Mouse (Mus musculus) CH12.LX (cell line): Measurements from ENCODE around the gene Ptprd.

Experiments used
- CHD2 ChIP-seq: IDR thresholded peaks from 2 replicates; pipeline ENCODE4 v1.6.1; 2011; ENCODE audit warnings: low read length, improper control_type of control experiment
- CTCF ChIP-seq, 2 experiments: IDR thresholded peaks in 1 of 2; conservative IDR thresholded peaks in 1 of 2; 2 replicates each; pipeline ENCODE4 v1.5.1; 2011 to 2012; ENCODE audit warnings: low read depth in 2 of 2, low read length in 2 of 2, improper control_type of control experiment in 1 of 2, inconsistent platforms in 1 of 2, mild to moderate bottlenecking in 1 of 2, moderate library complexity in 1 of 2
- POLR2A ChIP-seq: IDR thresholded peaks from 2 replicates; pipeline ENCODE4 v1.6.1; 2011; ENCODE audit warnings: low read depth, mild to moderate bottlenecking, improper control_type of control experiment, low read length

DNA sequence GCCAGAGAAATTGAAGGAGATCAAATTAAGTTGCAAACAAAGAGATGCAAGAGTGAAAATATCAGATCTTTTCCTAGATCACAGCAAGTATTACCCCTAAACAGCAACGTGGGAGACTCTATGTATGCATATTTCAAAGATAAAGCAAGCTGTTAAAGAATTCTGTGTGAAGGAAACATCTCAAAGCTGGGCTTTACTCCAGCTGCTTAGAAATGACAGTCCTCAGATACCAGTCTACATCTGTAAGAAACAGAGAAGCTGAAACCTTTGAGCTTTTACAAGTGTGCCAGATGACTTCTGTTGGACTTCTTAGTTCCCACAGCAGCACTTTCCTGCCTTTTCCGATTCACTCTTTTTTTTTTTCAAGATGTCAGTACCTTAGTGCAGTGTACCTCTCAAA is 2249.9 kb downstream of the Ptprd start:
- TF ChIP-seq CTCF (conservative IDR thresholded peaks at IDR 0.05 in 1 of 2, IDR thresholded peaks at IDR 0.05 in 1 of 2; ENCODE audit: low read depth in 2 of 2, low read length in 2 of 2) (no peak), CHD2 (no peak), POLR2A (no peak)
